Mouse (Mus musculus) liver, embryonic 13.5 days (tissue): ENCODE measurements around the gene Eid2. TPM values are rescaled to one million over a fixed set of nuclear protein-coding genes. Genes with fewer than 3 reads are reported as not detected.

Source experiments
- ATAC-seq: fragments of 200-750 bp; cut with Nextera tagmentation; 2 replicates; pipeline ENCODE4 v1.8.0; 2017; ENCODE audit warnings: low read depth, mild to moderate bottlenecking, moderate number of reproducible peaks, moderate library complexity
- DNase-seq: peaks from one replicate; pipeline ENCODE4 v3.0.0; 2022
- H3K27ac ChIP-seq: fragments of 300-500 bp; sonication (generic); 2 replicates; pipeline ENCODE4 v1.5.1; 2015; ENCODE audit warnings: moderate library complexity, mild to moderate bottlenecking, inconsistent platforms
- H3K27me3 ChIP-seq: fragments of 300-500 bp; sonication (generic); 2 replicates; pipeline ENCODE4 v1.6.1; 2015; ENCODE audit warnings: mild to moderate bottlenecking, inconsistent platforms
- H3K36me3 ChIP-seq: fragments of 300-500 bp; sonication (generic); 2 replicates; pipeline ENCODE4 v1.6.1; 2015; ENCODE audit warnings: mild to moderate bottlenecking, inconsistent platforms
- H3K4me1 ChIP-seq: fragments of 300-500 bp; sonication (generic); replicated peaks from 2 replicates; pipeline ENCODE4 v1.6.1; 2015; ENCODE audit warnings: inconsistent platforms
- H3K4me2 ChIP-seq: fragments of 300-500 bp; sonication (generic); 2 replicates; pipeline ENCODE4 v1.6.1; 2015; ENCODE audit warnings: inconsistent platforms, mild to moderate bottlenecking, moderate library complexity
- H3K4me3 ChIP-seq: fragments of 300-500 bp; sonication (generic); replicated peaks from 2 replicates; pipeline ENCODE4 v1.5.1; 2015; ENCODE audit warnings: mild to moderate bottlenecking, inconsistent platforms
- H3K9ac ChIP-seq: fragments of 300-500 bp; sonication (generic); 2 replicates; pipeline ENCODE4 v1.6.1; 2015; ENCODE audit warnings: mild to moderate bottlenecking, inconsistent platforms
- H3K9me3 ChIP-seq: fragments of 300-500 bp; sonication (generic); replicated peaks from 2 replicates; pipeline ENCODE4 v1.6.1; 2016; ENCODE audit warnings: inconsistent platforms
- WGBS: fragments of 180-500 bp; shearing (Covaris S2); methylation state at CpG from one replicate; pipeline ENCODE4 v1.1.7; 2015; ENCODE audit not compliant: insufficient replicate concordance; 5-methylcytosine and 5-hydroxymethylcytosine counted together
- polyA plus RNA-seq: library from polyadenylated mRNA; unstranded; fragments of >200 nt; fragmentation: Nextera tagmentation; extraction: Ambion mirVana; gene quantifications from 2 replicates; pipeline ENCODE4 v1.2.1, GENCODE M21; 2015

The Eid2 gene
- polyA plus RNA-seq, 1 experiment from 2014 or later = 0.40 TPM

DNA sequence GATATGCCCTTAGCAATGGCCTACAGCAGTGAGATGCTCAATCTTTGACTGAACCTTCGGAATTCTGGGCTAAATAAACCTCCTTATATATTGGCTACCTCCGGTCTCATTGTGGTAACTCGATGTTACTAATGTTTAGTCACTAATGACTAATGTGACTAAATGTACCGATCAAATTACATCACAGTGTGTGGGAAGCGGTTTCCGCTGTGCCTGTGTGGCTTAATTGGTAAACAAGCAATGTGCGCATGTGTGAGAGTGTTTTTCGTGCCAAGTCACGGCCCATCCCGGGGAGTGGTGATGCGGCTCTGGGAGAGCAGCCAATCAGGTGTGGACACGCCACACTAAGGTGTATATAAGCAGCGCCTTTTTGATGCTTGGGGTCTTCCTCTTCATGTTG lies 2.3 kb upstream of the Eid2 start:
- Histone ChIP-seq H3K36me3 (no peaks in the 10 kb centered on the region), H3K27me3 (peaks cover 32% of the 10 kb centered on the region), H3K4me3 (no peak overlapping the region), H3K9ac (no peak overlapping the region), H3K4me2 (no peak overlapping the region), H3K9me3 (no peaks in the 10 kb centered on the region), H3K4me1 (peaks cover 9% of the 10 kb centered on the region), H3K27ac (no peak overlapping the region)
- WGBS = 74% methylated on average over 13 of the region's 13 CpGs
- no peak for DNase-seq
- ATAC-seq = no peak

DNA sequence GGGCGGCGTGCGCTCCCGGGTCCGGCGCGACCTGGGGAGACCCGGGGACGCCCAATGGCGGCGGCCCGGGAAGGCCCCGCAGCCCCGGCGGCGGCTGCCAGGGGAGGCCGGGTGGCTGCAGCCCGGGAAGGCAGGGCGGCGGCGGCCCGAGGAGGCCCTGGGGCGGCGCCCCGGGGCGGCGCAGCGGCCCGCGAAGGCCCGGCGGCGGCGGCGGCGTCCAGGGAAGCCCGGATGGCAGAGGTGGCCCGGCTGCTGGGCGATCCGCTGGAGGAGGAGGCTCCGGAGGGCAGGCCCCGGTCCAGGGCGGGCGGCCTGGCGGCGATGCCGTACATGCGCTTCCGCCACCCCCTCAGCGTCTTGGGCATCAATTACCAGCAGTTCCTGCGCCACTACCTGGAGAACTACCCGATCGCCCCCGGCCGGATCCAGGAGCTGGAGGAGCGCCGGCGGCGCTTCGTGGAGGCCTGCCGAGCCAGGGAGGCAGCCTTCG lies 406 bp downstream of the Eid2 start:
- H3K9me3 ChIP-seq = no peaks in the 10 kb centered on the region
- H3K27ac ChIP-seq = no peak overlapping the region
- under 1% methylated on average over 61 of the region's 62 CpGs for WGBS
- H3K4me1 ChIP-seq = peaks cover 9% of the 10 kb centered on the region
- peaks cover 32% of the 10 kb centered on the region for H3K27me3 ChIP-seq
- peak overlapping the region; percentile 74 for H3K4me2 ChIP-seq
- no peaks in the 10 kb centered on the region for H3K36me3 ChIP-seq
- peak overlapping the region; percentile 73 for H3K9ac ChIP-seq
- DNase-seq (peak; percentile 17), ATAC-seq (peak; percentile 66)
- H3K4me3 ChIP-seq = peak overlapping the region; percentile 67

DNA sequence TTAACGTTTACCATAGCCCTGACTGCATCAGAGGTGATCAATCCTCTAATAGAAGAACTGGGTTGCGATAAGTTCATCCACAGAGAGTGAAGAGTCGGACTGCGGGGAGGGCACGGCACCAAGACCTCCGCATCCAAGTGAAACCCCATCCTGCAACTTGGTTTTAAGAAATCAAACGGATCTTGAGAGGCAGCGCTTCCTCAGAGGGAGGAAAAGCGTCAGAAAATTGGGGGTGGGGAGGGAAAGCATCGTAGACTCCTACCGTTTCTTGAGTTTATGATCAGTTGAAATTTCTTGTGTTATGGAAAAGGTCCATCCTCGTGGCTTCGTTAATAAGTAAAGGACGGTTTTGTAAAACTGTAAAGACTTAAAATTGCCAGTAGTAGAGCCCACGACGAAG lies 895 bp downstream of the Eid2 start:
- H3K4me1 ChIP-seq = peaks cover 9% of the 10 kb centered on the region
- WGBS = 25% methylated on average over 16 of the region's 16 CpGs
- no peak for ATAC-seq
- H3K27ac ChIP-seq = no peak overlapping the region
- H3K4me3 ChIP-seq = peak overlapping the region; percentile 67
- H3K4me2 ChIP-seq = peak overlapping the region; percentile 74
- peaks cover 32% of the 10 kb centered on the region for H3K27me3 ChIP-seq
- peak overlapping the region; percentile 73 for H3K9ac ChIP-seq
- H3K36me3 ChIP-seq = no peaks in the 10 kb centered on the region
- no peak for DNase-seq
- no peaks in the 10 kb centered on the region for H3K9me3 ChIP-seq

DNA sequence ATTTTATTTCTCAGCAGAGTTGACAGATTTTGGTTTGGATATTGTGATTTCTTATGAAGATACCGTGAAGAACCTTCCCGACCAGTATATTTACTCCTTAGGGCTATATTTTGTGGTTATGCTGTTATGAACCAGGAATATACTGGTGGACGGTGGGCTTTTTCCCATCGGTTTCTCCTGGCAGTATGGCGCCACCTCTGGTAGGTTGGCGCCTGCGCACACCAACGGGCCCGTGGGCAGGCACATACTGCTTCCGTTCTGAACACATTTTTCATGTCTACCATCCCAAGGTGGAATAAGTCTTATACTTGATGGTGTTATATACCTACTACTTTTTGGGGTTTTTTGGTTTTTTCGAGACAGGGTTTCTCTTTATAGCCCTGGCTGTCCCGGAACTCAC lies 1.7 kb downstream of the Eid2 start:
- Histone ChIP-seq H3K4me1 (peaks cover 9% of the 10 kb centered on the region), H3K4me2 (no peak overlapping the region), H3K4me3 (no peak overlapping the region), H3K27ac (no peak overlapping the region), H3K9ac (no peak overlapping the region), H3K9me3 (no peaks in the 10 kb centered on the region), H3K36me3 (no peaks in the 10 kb centered on the region), H3K27me3 (peaks cover 32% of the 10 kb centered on the region)
- WGBS = 76% methylated on average over 12 of the region's 12 CpGs
- DNase-seq (no peak), ATAC-seq (no peak)

DNA sequence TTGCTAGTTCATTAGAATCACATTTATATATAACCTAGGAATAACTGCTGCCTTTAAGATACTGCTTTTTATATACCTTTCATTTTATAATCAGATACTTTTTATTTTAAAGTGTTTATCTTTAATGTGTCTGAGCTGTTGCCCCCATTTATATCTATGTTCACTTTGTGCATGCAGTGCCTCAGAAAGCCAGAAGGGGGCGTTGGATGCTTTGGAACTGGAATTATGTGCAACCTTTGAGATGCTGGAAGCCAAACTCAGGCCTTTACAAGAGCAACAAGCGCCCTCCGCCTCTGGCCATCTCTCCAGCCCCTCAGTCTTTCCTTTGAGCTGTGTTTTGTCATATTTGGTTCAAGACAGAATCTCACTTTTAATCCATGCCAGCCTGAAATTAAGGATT lies 4.1 kb downstream of the Eid2 start:
- no peak overlapping the region for H3K4me3 ChIP-seq
- DNase-seq = no peak
- WGBS = 58% methylated on average over 3 of the region's 3 CpGs
- H3K4me2 ChIP-seq = no peak overlapping the region
- no peak overlapping the region for H3K27ac ChIP-seq
- ATAC-seq = no peak
- no peak overlapping the region for H3K9ac ChIP-seq
- peaks cover 9% of the 10 kb centered on the region for H3K4me1 ChIP-seq
- H3K27me3 ChIP-seq = peaks cover 24% of the 10 kb centered on the region
- no peaks in the 10 kb centered on the region for H3K9me3 ChIP-seq
- H3K36me3 ChIP-seq = no peaks in the 10 kb centered on the region

DNA sequence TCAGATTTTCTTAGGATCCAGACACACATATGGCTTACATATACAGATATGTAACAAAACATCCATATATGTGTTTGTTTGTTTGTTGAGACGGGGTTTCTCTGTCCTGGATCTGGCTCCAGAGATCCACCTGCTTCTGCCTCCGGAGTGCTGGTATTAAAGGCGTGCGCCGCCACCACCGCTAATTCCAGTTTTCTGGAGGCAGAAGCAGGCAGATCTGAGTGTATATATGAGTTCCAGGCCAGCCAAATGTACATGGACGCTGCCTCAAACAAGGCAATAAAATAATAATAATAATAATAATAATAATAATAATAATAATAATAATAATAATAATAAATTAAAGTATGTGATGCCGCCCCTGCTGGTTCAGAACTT lies 9.5 kb downstream of the Eid2 start:
- H3K4me2 ChIP-seq = no peak overlapping the region
- H3K4me3 ChIP-seq = no peak overlapping the region
- H3K27me3 ChIP-seq = no peaks in the 10 kb centered on the region
- H3K9me3 ChIP-seq = no peaks in the 10 kb centered on the region
- WGBS = 49% methylated on average over 8 of the region's 8 CpGs
- H3K9ac ChIP-seq = no peak overlapping the region
- ATAC-seq = no peak
- no peak overlapping the region for H3K27ac ChIP-seq
- H3K36me3 ChIP-seq = no peaks in the 10 kb centered on the region
- DNase-seq = no peak
- peaks cover 9% of the 10 kb centered on the region for H3K4me1 ChIP-seq

DNA sequence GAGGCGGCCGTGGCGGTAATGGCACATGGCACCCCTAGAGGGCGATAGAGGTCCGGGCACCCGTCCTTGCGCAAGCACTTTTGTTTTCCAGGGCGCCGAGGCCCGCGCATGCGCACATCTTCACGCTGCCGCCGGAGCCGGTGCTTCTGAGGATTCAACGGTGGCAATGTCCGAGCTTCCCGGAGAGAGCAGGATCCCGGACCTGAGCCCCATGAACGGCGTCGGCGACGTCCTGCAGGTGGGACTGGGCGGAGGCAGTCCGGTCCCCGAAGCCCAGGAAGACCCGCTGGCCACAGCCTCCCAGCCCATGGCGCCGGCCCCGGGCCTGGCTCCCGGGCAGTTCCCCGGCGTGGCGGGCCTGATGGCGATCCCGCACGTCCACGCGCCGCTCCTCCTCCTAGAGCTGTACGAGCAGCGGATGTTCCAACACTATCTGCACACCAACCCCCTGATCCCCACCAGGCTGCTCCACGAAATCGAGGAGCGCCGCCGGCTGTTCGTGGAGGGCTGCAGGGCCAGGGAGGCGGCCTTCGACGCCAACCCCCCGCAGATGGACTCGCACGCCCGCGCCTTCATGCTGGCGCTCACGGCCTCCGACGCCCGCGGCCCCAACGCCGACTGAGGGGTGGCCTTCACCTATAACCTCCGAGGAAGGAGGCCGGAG lies 10.1 kb downstream of the Eid2 start, which contains the start of gene Eid2b:
Eid2b (plus strand) TSS at position 125 of the 664 bp plus-strand sequence.
- WGBS = 4% methylated on average over 68 of the region's 68 CpGs
- Histone ChIP-seq H3K27ac (peak within 1 kb of the TSS; percentile 55), H3K4me2 (peak within 1 kb of the TSS; percentile 92), H3K9ac (peak within 1 kb of the TSS; percentile 86), H3K27me3 (no peaks in the 10 kb centered on the region), H3K36me3 (no peaks in the 10 kb centered on the region), H3K4me3 (peak within 1 kb of the TSS; percentile 75), H3K4me1 (peaks cover 9% of the 10 kb centered on the region), H3K9me3 (no peaks in the 10 kb centered on the region)
- DNase-seq = peak; percentile 90
- ATAC-seq = peak; percentile 78

DNA sequence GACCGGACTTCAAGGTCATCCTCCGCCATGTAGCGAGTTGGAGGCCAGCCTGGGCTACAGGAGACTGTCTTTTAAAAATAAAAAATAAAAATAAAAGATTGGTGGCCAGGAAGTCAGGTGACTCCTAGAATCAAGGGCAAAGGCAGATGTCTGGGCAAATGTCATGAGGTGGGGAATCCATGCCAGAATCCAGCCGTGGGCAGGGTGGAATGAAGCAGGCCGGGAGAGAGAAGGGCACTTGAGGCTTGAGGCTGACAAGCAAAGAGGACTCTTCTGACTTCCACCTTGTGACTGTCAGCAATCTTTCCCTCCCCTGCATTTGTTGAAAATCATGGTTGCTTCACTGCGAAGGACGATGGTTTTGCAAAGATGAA lies 10.6 kb downstream of the Eid2 start:
- H3K9me3 ChIP-seq = no peaks in the 10 kb centered on the region
- no peak overlapping the region for H3K27ac ChIP-seq
- H3K27me3 ChIP-seq = no peaks in the 10 kb centered on the region
- H3K36me3 ChIP-seq = no peaks in the 10 kb centered on the region
- ATAC-seq (no peak), DNase-seq (no peak)
- peak overlapping the region; percentile 75 for H3K4me3 ChIP-seq
- H3K9ac ChIP-seq = peak overlapping the region; percentile 86
- peak overlapping the region; percentile 92 for H3K4me2 ChIP-seq
- 93% methylated on average over 7 of the region's 7 CpGs for WGBS
- H3K4me1 ChIP-seq = peaks cover 9% of the 10 kb centered on the region

DNA sequence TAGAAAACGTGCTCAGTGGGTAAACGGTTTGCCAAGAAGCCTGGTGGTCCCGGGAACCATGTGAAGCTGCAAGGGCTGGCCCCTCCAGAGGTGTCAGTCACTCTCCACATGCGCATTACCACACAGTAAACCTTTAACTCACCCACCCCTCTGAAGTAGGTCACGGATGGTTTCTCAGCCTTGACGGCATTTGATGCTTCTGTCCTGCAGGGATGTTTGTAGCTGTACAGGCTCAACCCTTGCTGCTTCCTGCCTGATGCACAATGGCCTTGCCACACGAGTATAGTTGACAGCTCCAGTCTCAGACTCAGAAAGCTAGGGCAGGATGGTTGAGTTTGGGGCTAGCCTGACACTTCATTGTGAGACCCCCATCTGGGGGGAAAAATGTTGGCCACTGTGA lies 12.9 kb downstream of the Eid2 start:
- H3K9me3 ChIP-seq = no peaks in the 10 kb centered on the region
- H3K27me3 ChIP-seq = no peaks in the 10 kb centered on the region
- DNase-seq = no peak
- no peak overlapping the region for H3K4me3 ChIP-seq
- H3K36me3 ChIP-seq = no peaks in the 10 kb centered on the region
- no peak overlapping the region for H3K4me2 ChIP-seq
- WGBS = 57% methylated on average over 7 of the region's 7 CpGs
- no peak for ATAC-seq
- no peak overlapping the region for H3K9ac ChIP-seq
- H3K27ac ChIP-seq = no peak overlapping the region
- peaks cover 9% of the 10 kb centered on the region for H3K4me1 ChIP-seq

DNA sequence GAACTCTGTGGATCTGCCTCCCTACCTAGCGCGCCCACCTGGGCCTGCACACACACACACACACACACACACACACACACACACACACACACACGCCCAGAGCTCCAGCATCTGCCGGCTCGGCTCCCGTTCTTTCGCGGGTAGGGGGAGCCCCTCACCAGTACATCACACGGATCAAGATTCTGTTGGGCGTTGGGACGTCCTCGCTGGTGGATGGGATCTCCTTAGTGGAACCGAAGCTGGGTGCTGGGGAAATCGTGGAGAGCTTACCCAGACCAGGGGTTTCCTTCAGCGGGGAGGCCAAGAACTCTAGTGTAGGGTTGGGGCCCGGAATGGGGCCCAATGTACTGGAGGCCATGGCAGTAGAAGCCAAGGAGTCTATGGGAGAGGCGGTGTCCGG lies 22.5 kb downstream of the Eid2 start:
- H3K36me3 ChIP-seq = no peaks in the 10 kb centered on the region
- no peaks in the 10 kb centered on the region for H3K9me3 ChIP-seq
- peaks cover 81% of the 10 kb centered on the region for H3K27me3 ChIP-seq
- DNase-seq (no peak), ATAC-seq (no peak)
- peak overlapping the region; percentile 18; the same call in 1 of the 2 replicates for H3K4me3 ChIP-seq
- H3K4me2 ChIP-seq = peak overlapping the region; percentile 37
- H3K27ac ChIP-seq = no peak overlapping the region
- 2% methylated on average over 18 of the region's 18 CpGs for WGBS
- H3K4me1 ChIP-seq = peaks cover 17% of the 10 kb centered on the region
- H3K9ac ChIP-seq = no peak overlapping the region

DNA sequence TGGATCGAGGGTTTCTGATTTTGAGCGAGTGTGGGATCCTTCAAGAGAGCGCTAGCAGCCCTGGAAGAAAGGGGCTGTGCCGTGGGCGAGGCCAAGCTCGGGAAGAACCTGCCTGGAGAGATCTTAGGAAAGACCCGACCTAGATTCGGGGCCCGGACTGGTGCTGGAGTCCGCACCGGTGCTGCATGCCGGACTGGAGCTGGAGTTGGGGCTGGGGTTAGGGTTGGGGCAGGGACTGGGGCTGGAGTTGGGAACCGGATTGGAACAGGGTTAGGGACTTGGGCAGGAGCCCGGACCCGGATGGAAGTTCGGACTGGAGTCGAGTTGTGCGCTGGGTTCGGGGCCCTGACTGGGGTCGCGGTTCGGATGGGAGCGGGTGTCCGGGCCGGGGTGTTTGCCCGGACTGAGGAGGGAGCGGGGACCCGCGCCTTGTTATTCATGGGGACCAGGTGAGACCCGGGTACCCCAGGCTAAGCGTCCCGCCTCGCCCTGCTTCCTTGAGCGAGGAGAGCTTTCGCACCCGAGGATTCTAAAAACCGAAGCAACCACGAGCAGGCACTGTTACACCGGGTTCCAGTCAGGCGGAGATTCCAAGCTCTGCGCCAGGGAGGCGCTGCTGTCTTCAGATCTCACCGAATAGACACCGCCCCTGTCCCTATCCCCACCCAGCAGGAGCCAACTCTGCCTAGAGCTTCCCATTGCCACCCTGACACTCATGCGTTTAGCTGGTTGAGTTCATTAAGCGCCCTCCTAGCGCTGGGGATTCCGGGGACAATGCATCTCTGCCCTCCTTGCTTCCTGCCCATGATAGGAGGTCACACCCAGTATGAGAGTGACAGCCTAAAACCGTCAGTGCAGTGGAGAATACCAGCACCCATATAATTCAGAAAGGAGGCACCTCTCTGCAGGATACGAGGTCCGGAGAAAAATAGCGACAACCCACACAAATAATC lies 23.2 kb downstream of the Eid2 start, which contains the start of gene Selenov:
Selenov (minus strand) TSS at position 549 of the 953 bp plus-strand sequence.
- H3K9ac ChIP-seq = no peak within 1 kb of the TSS
- H3K27ac ChIP-seq = no peak within 1 kb of the TSS

More for the DNA sequence above, 23.2 kb downstream of the Eid2 start, which contains the start of gene Selenov:
- peaks cover 89% of the 10 kb centered on the region for H3K27me3 ChIP-seq
- H3K4me1 ChIP-seq = peaks cover 17% of the 10 kb centered on the region
- ATAC-seq = no peak
- peak within 1 kb of the TSS; percentile 37 for H3K4me2 ChIP-seq
- no peaks in the 10 kb centered on the region for H3K36me3 ChIP-seq
- H3K9me3 ChIP-seq = no peaks in the 10 kb centered on the region
- H3K4me3 ChIP-seq = peak within 1 kb of the TSS; percentile 18; the same call in 1 of the 2 replicates
- DNase-seq = no peak
- 3% methylated on average over 52 of the region's 52 CpGs for WGBS
